Comparison of ENCODE assay signal across 8 mouse cellular contexts in the genomic region with DNA sequence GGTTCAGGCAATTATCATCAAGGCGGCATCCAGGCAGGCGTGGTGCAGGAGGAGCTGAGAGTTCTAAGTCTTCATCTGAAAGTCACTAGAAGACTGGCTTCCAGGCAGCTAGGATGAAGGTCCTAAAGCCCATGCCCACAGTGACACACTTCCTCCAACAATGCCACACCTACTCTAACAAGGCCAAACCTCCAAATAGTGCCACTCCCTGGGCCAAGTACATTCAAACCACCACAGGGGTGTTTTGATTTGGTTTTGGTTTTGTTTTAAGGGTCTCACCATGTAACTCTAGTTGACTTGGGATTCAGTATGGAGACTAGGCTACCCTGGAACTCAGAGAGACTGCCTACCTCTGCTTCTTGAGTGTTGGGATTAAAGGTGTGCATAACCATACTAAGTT. TPM values are rescaled to one million over a fixed set of nuclear protein-coding genes. Genes with fewer than 3 reads are reported as not detected.
A peak's percentile ranks its signal among the peaks of the same experiment; 100 is the strongest.
DNase-seq lines count a peak whose midpoint lies in the region; ATAC-seq and TF ChIP-seq lines count a peak whose summit lies in the region.

Tmbim1 (minus strand) TSS at position 101 of the 400 bp plus-strand sequence.

- ATAC-seq in kidney, postnatal 0 days (replicated peaks; ENCODE audit: low FRiP score, low read depth) = no peak
- ATAC-seq in intestine, embryonic 14.5 days (replicated peaks; ENCODE audit: low FRiP score, low TSS enrichment, low read depth) = no peak
- ATAC-seq in megakaryocyte-erythroid progenitor cell, adult 5-6 weeks (replicated peaks; ENCODE audit: low FRiP score, low TSS enrichment, poor library complexity, severe bottlenecking) = no peak

- H3K4me3 ChIP-seq in kidney, postnatal 0 days (replicated peaks; ENCODE audit: low read depth, low read length) = peak within 1 kb of the TSS; percentile 68
- peak within 1 kb of the TSS; percentile 79 for H3K4me3 ChIP-seq in intestine, embryonic 14.5 days (ENCODE audit: low read depth, low read length)

- TF ChIP-seq CTCF in kidney, postnatal 0 days (IDR thresholded peaks at IDR 0.05; ENCODE audit: low read depth) = no peak

- WGBS in kidney, postnatal 0 days = 86% methylated on average over 2 of the region's 2 CpGs
- 75% methylated on average over 2 of the region's 2 CpGs for WGBS in intestine, embryonic 14.5 days

- intact Hi-C loops in gastrocnemius, postnatal 14 days (cut with DNase I; ENCODE audit: low total_unique reads) = no loop called here

- H3K36me3 ChIP-seq in kidney, postnatal 0 days (ENCODE audit: insufficient read depth, low read length) = no peaks in the 10 kb centered on the region
- H3K36me3 ChIP-seq in intestine, embryonic 14.5 days (ENCODE audit: control insufficient read depth, insufficient read depth, low read length) = no peaks in the 10 kb centered on the region

- H3K27me3 ChIP-seq in kidney, postnatal 0 days (ENCODE audit: insufficient read depth, low read length) = no peaks in the 10 kb centered on the region
- H3K27me3 ChIP-seq in intestine, embryonic 14.5 days (replicated peaks; ENCODE audit: control insufficient read depth, insufficient read depth, low read length) = no peaks in the 10 kb centered on the region

- H3K4me2 ChIP-seq in kidney, postnatal 0 days (ENCODE audit: low read length) = peak within 1 kb of the TSS; percentile 94
- peak within 1 kb of the TSS; percentile 66 for H3K4me2 ChIP-seq in intestine, embryonic 14.5 days (ENCODE audit: low read length)

- H3K27ac ChIP-seq in kidney, postnatal 0 days = peak within 1 kb of the TSS; percentile 92
- peak within 1 kb of the TSS; percentile 87 for H3K27ac ChIP-seq in intestine, embryonic 14.5 days (ENCODE audit: low read depth)

- H3K9me3 ChIP-seq in kidney, postnatal 0 days (replicated peaks; ENCODE audit: low read length) = no peaks in the 10 kb centered on the region
- H3K9me3 ChIP-seq in intestine, embryonic 14.5 days (ENCODE audit: control insufficient read depth, low read length) = no peaks in the 10 kb centered on the region

- peak within 1 kb of the TSS; percentile 88; the same call in 1 of the 2 replicates for H3K9ac ChIP-seq in kidney, postnatal 0 days (ENCODE audit: low read depth, low read length)
- no peak within 1 kb of the TSS for H3K9ac ChIP-seq in intestine, embryonic 14.5 days (ENCODE audit: low read length)

- no peak for DNase-seq in kidney, postnatal 0 days (ENCODE audit: low spot score)
- DNase-seq in kidney, adult 11 months = no peak
- DNase-seq in adrenal gland, adult 18-20 months (ENCODE audit: low spot score in 2 of 2) = no peak
- no peak for DNase-seq in gastrocnemius, postnatal 14 days
- no peak for DNase-seq in intestine, embryonic 14.5 days (ENCODE audit: low spot score)
- no peak for DNase-seq in retina, postnatal 1 day
- DNase-seq in spleen, postnatal 4 days (ENCODE audit: low spot score in 2 of 2) = no peak

- H3K4me1 ChIP-seq in kidney, postnatal 0 days (replicated peaks; ENCODE audit: insufficient read depth, low read length) = peaks cover 21% of the 10 kb centered on the region
- peaks cover 16% of the 10 kb centered on the region for H3K4me1 ChIP-seq in intestine, embryonic 14.5 days (replicated peaks; ENCODE audit: control insufficient read depth, insufficient read depth, low read length)

RNA-seq across cellular contexts. Expression of gene Tmbim1, which starts in this region (rescaled TPM):
- 27.8 and 30.8 TPM in 2 replicates for polyA plus RNA-seq in kidney, postnatal 0 days (2015; fragmentation: Nextera tagmentation; extraction: Ambion mirVana)
- total RNA-seq in adrenal gland, adult 18-20 months (2021) = 100 to 1,000 TPM; 106 to 113 TPM
- 10 to 100 TPM; 32.4 to 39.8 TPM for total RNA-seq in gastrocnemius, postnatal 14 days (2021)
- 36.4 and 42.6 TPM in 2 replicates for polyA plus RNA-seq in intestine, embryonic 14.5 days (2014; fragmentation: Nextera tagmentation; extraction: Ambion mirVana)
- 10.1 and 16.8 TPM in 2 replicates for total RNA-seq in megakaryocyte-erythroid progenitor cell, adult 5-6 weeks (2014; fragmentation: Nextera tagmentation)
- 13.6 and 13.9 TPM in 2 replicates for total RNA-seq in megakaryocyte-erythroid progenitor cell, adult 5-6 weeks (2017)
